Mouse (Mus musculus): ENCODE measurements around the gene Tradd. TPM values are rescaled to one million over a fixed set of nuclear protein-coding genes. Genes with fewer than 3 reads are reported as not detected.
A peak's percentile ranks its signal among the peaks of the same experiment; 100 is the strongest.

Tradd gene
- polyA plus RNA-seq, 1 experiment, result 7.9 TPM

- DNase-seq (ENCODE audit: low read depth), result no peak
- TF ChIP-seq CTCF (IDR thresholded peaks at IDR 0.05; ENCODE audit: borderline replicate concordance, extremely low read depth, insufficient read depth, insufficient read length) (no peak), POLR2A (IDR thresholded peaks at IDR 0.05; ENCODE audit: borderline replicate concordance, extremely low read depth, insufficient read depth, insufficient read length, poor library complexity, severe bottlenecking) (no peak)
Measured at GRCm38 (mm10) chr8:105231503-105232320, 32.7 kb downstream of the Tradd start.

- no peak for DNase-seq (ENCODE audit: low read depth)
- TF ChIP-seq CTCF (IDR thresholded peaks at IDR 0.05; ENCODE audit: borderline replicate concordance, extremely low read depth, insufficient read depth, insufficient read length) (no peak), POLR2A (IDR thresholded peaks at IDR 0.05; ENCODE audit: borderline replicate concordance, extremely low read depth, insufficient read depth, insufficient read length, poor library complexity, severe bottlenecking) (no peak)
Measured at GRCm38 (mm10) chr8:105225917-105226316, 38.5 kb downstream of the Tradd start.

GRCm38 (mm10) chr8:105225272-105225593 is 39.2 kb downstream of the Tradd start:
- no peak for DNase-seq (ENCODE audit: low read depth)
- TF ChIP-seq POLR2A (IDR thresholded peaks at IDR 0.05; ENCODE audit: borderline replicate concordance, extremely low read depth, insufficient read depth, insufficient read length, poor library complexity, severe bottlenecking) (0 out of 2 replicates have a peak, but pooled peaks have one; percentile 16), CTCF (IDR thresholded peaks at IDR 0.05; ENCODE audit: borderline replicate concordance, extremely low read depth, insufficient read depth, insufficient read length) (no peak)

- peak; percentile 98 for DNase-seq (ENCODE audit: low read depth)
- TF ChIP-seq POLR2A (IDR thresholded peaks at IDR 0.05; ENCODE audit: borderline replicate concordance, extremely low read depth, insufficient read depth, insufficient read length, poor library complexity, severe bottlenecking) (peak; percentile 83; the same call in 1 of the 2 replicates), CTCF (IDR thresholded peaks at IDR 0.05; ENCODE audit: borderline replicate concordance, extremely low read depth, insufficient read depth, insufficient read length) (no peak)
Measured at GRCm38 (mm10) chr8:105224413-105225271, 39.8 kb downstream of the Tradd start, which contains the start of gene D230025D16Rik. D230025D16Rik (plus strand) TSS chr8:105225145.

GRCm38 (mm10) chr8:105223850-105224249 is 40.6 kb downstream of the Tradd start:
- no peak for DNase-seq (ENCODE audit: low read depth)
- no peak for TF ChIP-seq POLR2A (IDR thresholded peaks at IDR 0.05; ENCODE audit: borderline replicate concordance, extremely low read depth, insufficient read depth, insufficient read length, poor library complexity, severe bottlenecking)
- TF ChIP-seq CTCF (IDR thresholded peaks at IDR 0.05; ENCODE audit: borderline replicate concordance, extremely low read depth, insufficient read depth, insufficient read length), result no peak

- TF ChIP-seq POLR2A (IDR thresholded peaks at IDR 0.05; ENCODE audit: borderline replicate concordance, extremely low read depth, insufficient read depth, insufficient read length, poor library complexity, severe bottlenecking) (no peak), CTCF (IDR thresholded peaks at IDR 0.05; ENCODE audit: borderline replicate concordance, extremely low read depth, insufficient read depth, insufficient read length) (0 out of 2 replicates have a peak, but pooled peaks have one; percentile 24)
- DNase-seq (ENCODE audit: low read depth), result peak; percentile 84
Measured at GRCm38 (mm10) chr8:105217926-105218522, 46.4 kb downstream of the Tradd start.

- DNase-seq (ENCODE audit: low read depth), result no peak
- no peak for TF ChIP-seq POLR2A (IDR thresholded peaks at IDR 0.05; ENCODE audit: borderline replicate concordance, extremely low read depth, insufficient read depth, insufficient read length, poor library complexity, severe bottlenecking)
- no peak for TF ChIP-seq CTCF (IDR thresholded peaks at IDR 0.05; ENCODE audit: borderline replicate concordance, extremely low read depth, insufficient read depth, insufficient read length)
Measured at GRCm38 (mm10) chr8:105214104-105214503, 50.3 kb downstream of the Tradd start.

GRCm38 (mm10) chr8:105209153-105210110 is 55.0 kb downstream of the Tradd start:
- DNase-seq (ENCODE audit: low read depth), result peak; percentile 24
- TF ChIP-seq CTCF (IDR thresholded peaks at IDR 0.05; ENCODE audit: borderline replicate concordance, extremely low read depth, insufficient read depth, insufficient read length) (no peak), POLR2A (IDR thresholded peaks at IDR 0.05; ENCODE audit: borderline replicate concordance, extremely low read depth, insufficient read depth, insufficient read length, poor library complexity, severe bottlenecking) (no peak)

Other genes with a start within 250 kb of the Tradd start
- gene Ces3a, start 216.0 kb downstream of the Tradd start, polyA plus RNA-seq (2012; rRNA removed), result not detected in 2 replicates
- not detected in 2 replicates for gene Ces3b, start 180.9 kb downstream of the Tradd start, polyA plus RNA-seq (2012; rRNA removed)
- gene Ces4a, start 132.8 kb downstream of the Tradd start, polyA plus RNA-seq (2012; rRNA removed), result 0.04 TPM in 1 of 2 replicates, not detected in the other
- gene Cbfb, start 93.9 kb downstream of the Tradd start, polyA plus RNA-seq (2012; rRNA removed), result 26.5 and 31.9 TPM in 2 replicates
- gene D230025D16Rik, start 39.5 kb downstream of the Tradd start, polyA plus RNA-seq (2012; rRNA removed), result 33.4 and 40.5 TPM in 2 replicates
- gene B3gnt9, start 9.5 kb downstream of the Tradd start, polyA plus RNA-seq (2012; rRNA removed), result 5.9 and 6.6 TPM in 2 replicates
- gene Fbxl8, start within 50 bp of the Tradd start, polyA plus RNA-seq (2012; rRNA removed), result 1.00 TPM in 2 replicates
- gene Hsf4, start 5.2 kb upstream of the Tradd start, polyA plus RNA-seq (2012; rRNA removed), result 0.42 and 0.60 TPM in 2 replicates
- 1.3 and 1.8 TPM in 2 replicates for gene Nol3, start 11.5 kb upstream of the Tradd start, polyA plus RNA-seq (2012; rRNA removed)
- gene 4931428F04Rik, start 25.3 kb upstream of the Tradd start, polyA plus RNA-seq (2012; rRNA removed), result 176 and 217 TPM in 2 replicates
- gene Exoc3l, start 31.5 kb upstream of the Tradd start, polyA plus RNA-seq (2012; rRNA removed), result 12.6 and 13.7 TPM in 2 replicates
- 89.4 and 126 TPM in 2 replicates for gene E2f4, start 33.1 kb upstream of the Tradd start, polyA plus RNA-seq (2012; rRNA removed)
- 2.3 TPM in 2 replicates for gene Elmo3, start 41.0 kb upstream of the Tradd start, polyA plus RNA-seq (2012; rRNA removed)
- 2.3 and 2.4 TPM in 2 replicates for gene Lrrc29, start 61.7 kb upstream of the Tradd start, polyA plus RNA-seq (2012; rRNA removed)
- gene Tmem208, start 61.7 kb upstream of the Tradd start, polyA plus RNA-seq (2012; rRNA removed), result 93.6 and 144 TPM in 2 replicates
- gene Fhod1, start 83.3 kb upstream of the Tradd start, polyA plus RNA-seq (2012; rRNA removed), result 5.8 and 7.8 TPM in 2 replicates
- gene Slc9a5, start 84.2 kb upstream of the Tradd start, polyA plus RNA-seq (2012; rRNA removed), result 39.3 and 56.1 TPM in 2 replicates
- 11.5 and 13.6 TPM in 2 replicates for gene Plekhg4, start 108.7 kb upstream of the Tradd start, polyA plus RNA-seq (2012; rRNA removed)
- gene Kctd19, start 148.9 kb upstream of the Tradd start, polyA plus RNA-seq (2012; rRNA removed), result 0.04 and 0.05 TPM in 2 replicates
- 1.4 and 1.6 TPM in 2 replicates for gene Lrrc36, start 149.0 kb upstream of the Tradd start, polyA plus RNA-seq (2012; rRNA removed)
- gene Tppp3, start 206.9 kb upstream of the Tradd start, polyA plus RNA-seq (2012; rRNA removed), result 62.7 and 89.6 TPM in 2 replicates
- 40.0 and 46.2 TPM in 2 replicates for gene Zdhhc1, start 232.3 kb upstream of the Tradd start, polyA plus RNA-seq (2012; rRNA removed)